Mouse (Mus musculus) E14TG2a.4 (cell line): ENCODE measurements around the gene Leo1.

ENCODE experiments used
- CTCF ChIP-seq: conservative IDR thresholded peaks from 2 replicates; pipeline ENCODE4 v1.5.1; 2014; ENCODE audit warnings: low read length
- POU5F1 ChIP-seq: IDR thresholded peaks from 2 replicates; pipeline ENCODE4 v1.6.1; 2014; ENCODE audit warnings: low read length, borderline replicate concordance

- TF ChIP-seq CTCF (no peak), POU5F1 (no peak)
These were observed 27.1 kb upstream of the Leo1 start for GRCm38 (mm10) chr9:75414204-75414603.
